Mouse (Mus musculus) MEL (cell line): Measurements from ENCODE around the gene Inpp5k. TPM values are rescaled to one million over a fixed set of nuclear protein-coding genes. Genes with fewer than 3 reads are reported as not detected.

Experiments used
- DNase-seq: peaks from one replicate; pipeline ENCODE4 v3.0.0; 2011; ENCODE audit warnings: low read depth, low spot score
- H3K27ac ChIP-seq: 2 replicates; pipeline ENCODE4 v1.5.1; 2012; ENCODE audit warnings: low read depth, mild to moderate bottlenecking, control low read depth, low read length, moderate library complexity; ENCODE audit not compliant: control insufficient read depth
- H3K27me3 ChIP-seq, 2 experiments: fragments of 150-350 bp in 1 of 2; sonication (generic) in 1 of 2; 2 replicates each; pipeline ENCODE4 v1.6.1; 2012; ENCODE audit warnings: low read length in 2 of 2, mild to moderate bottlenecking in 2 of 2, improper control_type of control experiment in 1 of 2, moderate library complexity in 1 of 2; ENCODE audit not compliant: insufficient read depth in 2 of 2, control insufficient read depth in 1 of 2
- H3K36me3 ChIP-seq, 2 experiments: 2 replicates each; pipeline ENCODE4 v1.6.1; 2012 to 2014; ENCODE audit warnings: low read length in 2 of 2, improper control_type of control experiment in 1 of 2, inconsistent platforms in 1 of 2, mild to moderate bottlenecking in 1 of 2; ENCODE audit not compliant: insufficient read depth in 2 of 2, control insufficient read depth in 1 of 2
- H3K4me1 ChIP-seq, 2 experiments: fragments of 150-350 bp in 1 of 2; sonication (generic) in 1 of 2; 2 replicates each; pipeline ENCODE4 v1.6.1; 2012; ENCODE audit warnings: low read length in 2 of 2, improper control_type of control experiment in 1 of 2, mild to moderate bottlenecking in 1 of 2; ENCODE audit not compliant: insufficient read depth in 2 of 2, control insufficient read depth in 1 of 2
- H3K4me3 ChIP-seq, 2 experiments: fragments of 150-350 bp in 1 of 2; sonication (generic) in 1 of 2; 2 replicates each; pipeline ENCODE4 v1.5.1; 2012; ENCODE audit warnings: low read depth in 2 of 2, low read length in 2 of 2, mild to moderate bottlenecking in 2 of 2, moderate library complexity in 2 of 2, control low read depth in 1 of 2, improper control_type of control experiment in 1 of 2; ENCODE audit not compliant: control insufficient read depth in 1 of 2, insufficient read depth in 1 of 2
- H3K79me2 ChIP-seq: 2 replicates; pipeline ENCODE4 v1.6.1; 2012; ENCODE audit warnings: mild to moderate bottlenecking, low read length, moderate library complexity; ENCODE audit not compliant: control insufficient read depth, poor library complexity, insufficient read depth
- H3K9ac ChIP-seq: 2 replicates; pipeline ENCODE4 v1.6.1; 2012; ENCODE audit warnings: low read depth, mild to moderate bottlenecking, control low read depth, low read length, moderate library complexity; ENCODE audit not compliant: control insufficient read depth, poor library complexity, severe bottlenecking
- H3K9me3 ChIP-seq: fragments of 150-350 bp; sonication (generic); replicated peaks from 2 replicates; pipeline ENCODE4 v1.6.1; 2012; ENCODE audit warnings: mild to moderate bottlenecking, low read length, improper control_type of control experiment, moderate library complexity; ENCODE audit not compliant: insufficient read depth
- BHLHE40 ChIP-seq: IDR thresholded peaks from 2 replicates; pipeline ENCODE4 v1.6.1; 2012; ENCODE audit warnings: low read depth, mild to moderate bottlenecking, inconsistent platforms, low read length, improper control_type of control experiment, borderline replicate concordance
- CHD1 ChIP-seq: IDR thresholded peaks from 2 replicates; pipeline ENCODE4 v1.6.1; 2012; ENCODE audit warnings: low read depth, mild to moderate bottlenecking, inconsistent platforms, low read length, improper control_type of control experiment
- CHD2 ChIP-seq: IDR thresholded peaks from 2 replicates; pipeline ENCODE4 v1.6.1; 2011; ENCODE audit warnings: low read length, improper control_type of control experiment
- CTCF ChIP-seq, 3 experiments: IDR thresholded peaks in 2 of 3; conservative IDR thresholded peaks in 1 of 3; 2 replicates each; pipeline ENCODE4 v1.5.1; 2011 to 2012; ENCODE audit warnings: low read length in 3 of 3, low read depth in 2 of 3, mild to moderate bottlenecking in 2 of 3, improper control_type of control experiment in 1 of 3, inconsistent platforms in 1 of 3, mixed read lengths in 1 of 3, moderate library complexity in 1 of 3; ENCODE audit not compliant: control insufficient read depth in 1 of 3, insufficient read depth in 1 of 3, poor library complexity in 1 of 3, severe bottlenecking in 1 of 3
- E2F4 ChIP-seq: IDR thresholded peaks from 2 replicates; pipeline ENCODE4 v1.6.1; 2011; ENCODE audit warnings: low read depth, low read length, improper control_type of control experiment, borderline replicate concordance
- ELF1 ChIP-seq: IDR thresholded peaks from 2 replicates; pipeline ENCODE4 v1.6.1; 2014; ENCODE audit warnings: low read depth, mild to moderate bottlenecking, inconsistent platforms, low read length, improper control_type of control experiment, moderate library complexity
- EP300 ChIP-seq, 2 experiments: IDR thresholded peaks; 2 replicates each; pipeline ENCODE4 v1.6.1; 2011; ENCODE audit warnings: improper control_type of control experiment in 2 of 2, low read length in 2 of 2, low read depth in 1 of 2, mild to moderate bottlenecking in 1 of 2
- ETS1 ChIP-seq: IDR thresholded peaks from 2 replicates; pipeline ENCODE4 v1.6.1; 2012; ENCODE audit warnings: low read depth, mild to moderate bottlenecking, inconsistent platforms, low read length, improper control_type of control experiment, moderate library complexity
- GABPA ChIP-seq: IDR thresholded peaks from 2 replicates; pipeline ENCODE4 v1.6.1; 2012; ENCODE audit warnings: low read depth, mild to moderate bottlenecking, inconsistent platforms, low read length, improper control_type of control experiment, moderate library complexity
- GATA1 ChIP-seq: IDR thresholded peaks from 2 replicates; pipeline ENCODE4 v1.6.1; 2011; ENCODE audit warnings: low read depth, low read length, improper control_type of control experiment
- HCFC1 ChIP-seq: IDR thresholded peaks from 2 replicates; pipeline ENCODE4 v1.6.1; 2012; ENCODE audit warnings: low read depth, mild to moderate bottlenecking, inconsistent platforms, low read length, improper control_type of control experiment, moderate library complexity
- JUND ChIP-seq: IDR thresholded peaks from 2 replicates; pipeline ENCODE4 v1.6.1; 2011; ENCODE audit warnings: low read depth, mild to moderate bottlenecking, improper control_type of control experiment, low read length
- KAT2A ChIP-seq: conservative IDR thresholded peaks from 2 replicates; pipeline ENCODE4 v1.6.1; 2012; ENCODE audit warnings: low read depth, low read length, improper control_type of control experiment, inconsistent platforms
- MAFK ChIP-seq: IDR thresholded peaks from 2 replicates; pipeline ENCODE4 v1.6.1; 2011; ENCODE audit warnings: low read depth, mild to moderate bottlenecking, low read length, improper control_type of control experiment, borderline replicate concordance
- MAX ChIP-seq: IDR thresholded peaks from 2 replicates; pipeline ENCODE4 v1.6.1; 2011; ENCODE audit warnings: low read length, improper control_type of control experiment
- MAZ ChIP-seq: IDR thresholded peaks from 2 replicates; pipeline ENCODE4 v1.6.1; 2012; ENCODE audit warnings: low read depth, mild to moderate bottlenecking, inconsistent platforms, low read length, improper control_type of control experiment
- MEF2A ChIP-seq: IDR thresholded peaks from 2 replicates; pipeline ENCODE4 v1.6.1; 2014; ENCODE audit warnings: low read depth, mild to moderate bottlenecking, inconsistent platforms, low read length, improper control_type of control experiment; ENCODE audit not compliant: poor library complexity, insufficient replicate concordance, severe bottlenecking; ENCODE audit errors: extremely low read depth
- MXI1 ChIP-seq: IDR thresholded peaks from 2 replicates; pipeline ENCODE4 v1.6.1; 2011; ENCODE audit warnings: mild to moderate bottlenecking, low read depth, low read length, improper control_type of control experiment
- MYB ChIP-seq: IDR thresholded peaks from 2 replicates; pipeline ENCODE4 v1.6.1; 2011; ENCODE audit warnings: mild to moderate bottlenecking, low read depth, low read length, improper control_type of control experiment
- MYC ChIP-seq: IDR thresholded peaks from 2 replicates; pipeline ENCODE4 v1.6.1; 2011; ENCODE audit warnings: low read depth, mild to moderate bottlenecking, low read length, improper control_type of control experiment, moderate library complexity
- NELFE ChIP-seq: IDR thresholded peaks from 2 replicates; pipeline ENCODE4 v1.6.1; 2011; ENCODE audit warnings: low read depth, low read length, improper control_type of control experiment
- NRF1 ChIP-seq: IDR thresholded peaks from 2 replicates; pipeline ENCODE4 v1.6.1; 2014; ENCODE audit warnings: low read depth, mild to moderate bottlenecking, inconsistent platforms, low read length, improper control_type of control experiment, moderate library complexity; ENCODE audit not compliant: poor library complexity, insufficient read depth, severe bottlenecking
- POLR2A ChIP-seq, 2 experiments: IDR thresholded peaks; 2 replicates each; pipeline ENCODE4 v1.6.1; 2011 to 2012; ENCODE audit warnings: low read length in 2 of 2, mild to moderate bottlenecking in 2 of 2, control low read depth in 1 of 2, improper control_type of control experiment in 1 of 2, low read depth in 1 of 2, moderate library complexity in 1 of 2; ENCODE audit not compliant: control insufficient read depth in 1 of 2, insufficient read depth in 1 of 2, poor library complexity in 1 of 2
- POLR2AphosphoS2 ChIP-seq: IDR thresholded peaks from 2 replicates; pipeline ENCODE4 v1.6.1; 2011; ENCODE audit warnings: low read length, improper control_type of control experiment
- POLR2AphosphoS5 ChIP-seq: IDR thresholded peaks from 2 replicates; pipeline ENCODE4 v1.6.1; 2012; ENCODE audit warnings: low read depth, borderline replicate concordance, mild to moderate bottlenecking, inconsistent platforms, low read length, moderate library complexity, mixed read lengths
- RAD21 ChIP-seq: IDR thresholded peaks from 2 replicates; pipeline ENCODE4 v1.6.1; 2011; ENCODE audit warnings: mild to moderate bottlenecking, low read depth, low read length, improper control_type of control experiment
- RCOR1 ChIP-seq: IDR thresholded peaks from 2 replicates; pipeline ENCODE4 v1.6.1; 2012; ENCODE audit warnings: low read depth, mild to moderate bottlenecking, inconsistent platforms, low read length, improper control_type of control experiment
- SIN3A ChIP-seq: IDR thresholded peaks from 2 replicates; pipeline ENCODE4 v1.6.1; 2012; ENCODE audit warnings: low read length, improper control_type of control experiment, inconsistent platforms
- SMC3 ChIP-seq: IDR thresholded peaks from 2 replicates; pipeline ENCODE4 v1.6.1; 2011; ENCODE audit warnings: low read depth, low read length, improper control_type of control experiment
- TAL1 ChIP-seq: IDR thresholded peaks from 2 replicates; pipeline ENCODE4 v1.6.1; 2012; ENCODE audit warnings: mild to moderate bottlenecking, inconsistent platforms, low read length, moderate library complexity, mixed read lengths
- TBP ChIP-seq: IDR thresholded peaks from 2 replicates; pipeline ENCODE4 v1.8.0; 2011; ENCODE audit warnings: low read depth, low read length, improper control_type of control experiment
- TCF12 ChIP-seq: IDR thresholded peaks from 2 replicates; pipeline ENCODE4 v1.6.1; 2014; ENCODE audit warnings: low read depth, mild to moderate bottlenecking, inconsistent platforms, low read length, improper control_type of control experiment, moderate library complexity
- USF2 ChIP-seq, 2 experiments: IDR thresholded peaks; 2 replicates each; pipeline ENCODE4 v1.6.1; 2011 to 2012; ENCODE audit warnings: improper control_type of control experiment in 2 of 2, low read length in 2 of 2, borderline replicate concordance in 1 of 2, inconsistent platforms in 1 of 2, low read depth in 1 of 2, mild to moderate bottlenecking in 1 of 2; ENCODE audit not compliant: insufficient read depth in 1 of 2
- ZC3H11A ChIP-seq: IDR thresholded peaks from 2 replicates; pipeline ENCODE4 v1.6.1; 2012; ENCODE audit warnings: low read depth, mild to moderate bottlenecking, inconsistent platforms, low read length, improper control_type of control experiment
- ZKSCAN1 ChIP-seq: IDR thresholded peaks from 2 replicates; pipeline ENCODE4 v1.6.1; 2012; ENCODE audit warnings: low read depth, mild to moderate bottlenecking, inconsistent platforms, low read length, improper control_type of control experiment, moderate library complexity
- ZNF384 ChIP-seq: IDR thresholded peaks from 2 replicates; pipeline ENCODE4 v1.6.1; 2012; ENCODE audit warnings: low read depth, mild to moderate bottlenecking, inconsistent platforms, low read length, improper control_type of control experiment
- polyA plus RNA-seq, 2 experiments: library from polyadenylated mRNA; stranded (reverse) in 1 of 2; unstranded in 1 of 2; fragments of >175 nt in 1 of 2; fragments of >200 nt in 1 of 2; gene quantifications; 2 replicates each; pipeline versions ENCODE4 v1.2.1 to v1.2.4; 2012; ENCODE audit warnings: low replicate concordance in 2 of 2, low read depth in 1 of 2; ENCODE audit not compliant: insufficient read length in 2 of 2, insufficient read depth in 1 of 2, missing spikeins in 1 of 2
- total RNA-seq: library from RNA; depleted of rRNA; stranded (reverse); fragments of 300-350 nt; gene quantifications from 2 replicates; pipeline ENCODE4 v1.2.3, GENCODE M21; 2012

Inpp5k gene
- total and polyA plus RNA-seq, 3 experiments, result 15.2 to 28.7 TPM; not detected in 1

- H3K27me3 ChIP-seq, result no peaks in the 10 kb centered on the region
- peak; percentile 95 for DNase-seq
- H3K4me1 ChIP-seq, result peaks cover 4 to 34% of the 10 kb centered on the region in 2 experiments
- H3K79me2 ChIP-seq, result peaks cover 16% of the 10 kb centered on the region
- peak overlapping the region; percentile 85 for H3K9ac ChIP-seq
- peak overlapping the region; percentile 90 for H3K27ac ChIP-seq
- H3K36me3 ChIP-seq, result peaks cover 0 to 9% of the 10 kb centered on the region in 2 experiments; a peak in 2 of 4 replicates
- no peaks in the 10 kb centered on the region for H3K9me3 ChIP-seq
- peak overlapping the region; percentile 77 to 84 for H3K4me3 ChIP-seq
- TF ChIP-seq MYB (no peak), GATA1 (no peak), MXI1 (peak; percentile 57; the same call in 1 of the 2 replicates), MYC (0 out of 2 replicates have a peak, but pooled peaks have one; percentile 53), SMC3 (no peak), HCFC1 (peak; percentile 61), ZC3H11A (no peak), SIN3A (peak; percentile 58; the same call in 1 of the 2 replicates), TAL1 (no peak), USF2 (IDR thresholded peaks at IDR 0.05; ENCODE audit: borderline replicate concordance in 1 of 2, insufficient read depth in 1 of 2, low read depth in 1 of 2, low read length in 2 of 2) (no peak), MAX (no peak), BHLHE40 (no peak), RAD21 (no peak), NELFE (peak; percentile 79), MAFK (no peak), ZNF384 (no peak), TBP (peak; percentile 29; the same call in 1 of the 2 replicates), CTCF (IDR thresholded peaks at IDR 0.05 in 2 of 3, conservative IDR thresholded peaks at IDR 0.05 in 1 of 3; ENCODE audit: control insufficient read depth in 1 of 3, insufficient read depth in 1 of 3, low read depth in 2 of 3, low read length in 3 of 3, poor library complexity in 1 of 3, severe bottlenecking in 1 of 3) (no peak; a peak in 1 of 6 replicates), ZKSCAN1 (no peak), NRF1 (peak; percentile 74), CHD1 (peak; percentile 73; the same call in 1 of the 2 replicates), E2F4 (peak; percentile 80; the same call in 1 of the 2 replicates), POLR2AphosphoS2 (peak; percentile 49; the same call in 1 of the 2 replicates), GABPA (no peak), POLR2AphosphoS5 (no peak), MAZ (peak; percentile 78), JUND (no peak), EP300 (IDR thresholded peaks at IDR 0.05; ENCODE audit: low read depth in 1 of 2, low read length in 2 of 2) (no peak; a peak in 1 of 4 replicates), KAT2A (no peak), TCF12 (no peak; the same call in 1 of the 2 replicates), POLR2A (IDR thresholded peaks at IDR 0.05; ENCODE audit: control insufficient read depth in 1 of 2, insufficient read depth in 1 of 2, low read depth in 1 of 2, low read length in 2 of 2, poor library complexity in 1 of 2) (peak; percentile 68 to 81), CHD2 (no peak), RCOR1 (no peak), MEF2A (no peak), ELF1 (no peak; the same call in 1 of the 2 replicates), ETS1 (no peak)
These were observed 20.8 kb downstream of the Inpp5k start for GRCm38 (mm10) chr11:75651426-75652221.
